Mouse (Mus musculus): ENCODE measurements at regions not wholly inside any gene's neighbourhood (a gene's known extent, or its start where the extent isn't known, plus 50 kb on each side); places are given as distances from the start of the nearest gene placed in this dataset.

GRCm38 (mm10) chr15:32012044-32012443 lies 165.0 kb upstream of the Tas2r119 start:
- Histone ChIP-seq H3K4me1 (ENCODE audit: control insufficient read depth, insufficient read depth, low read length) (no peaks in the 10 kb centered on the region), H3K36me3 (ENCODE audit: control insufficient read depth, insufficient read depth, low read length) (no peaks in the 10 kb centered on the region), H3K27me3 (ENCODE audit: control insufficient read depth, insufficient read depth, low read length) (no peaks in the 10 kb centered on the region), H3K9me3 (ENCODE audit: control insufficient read depth, low read length) (no peaks in the 10 kb centered on the region), H3K27ac (ENCODE audit: low read depth, low read length) (no peak overlapping the region), H3K4me2 (no peak overlapping the region), H3K9ac (ENCODE audit: low read length) (no peak overlapping the region), H3K4me3 (ENCODE audit: low read depth, low read length) (no peak overlapping the region)
- no peak for ATAC-seq (ENCODE audit: low FRiP score)
- 66% methylated on average over 2 of the region's 2 CpGs for WGBS
- DNase-seq (ENCODE audit: low spot score, missing footprints), result no peak

- no peak for ATAC-seq (ENCODE audit: low FRiP score)
These were observed 164.3 kb upstream of the Tas2r119 start for GRCm38 (mm10) chr15:32012838-32013237.

GRCm38 (mm10) chr15:32015169-32015568 lies 161.9 kb upstream of the Tas2r119 start:
- WGBS, result 85% methylated on average over 4 of the region's 4 CpGs
- H3K9me3 ChIP-seq (ENCODE audit: control insufficient read depth, low read length), result no peaks in the 10 kb centered on the region
- no peak for ATAC-seq (ENCODE audit: low FRiP score)

More at GRCm38 (mm10) chr15:32012838-32013237, 164.3 kb upstream of the Tas2r119 start:
- no peaks in the 10 kb centered on the region for H3K4me1 ChIP-seq (ENCODE audit: control insufficient read depth, insufficient read depth, low read length)
- no peak overlapping the region for H3K4me3 ChIP-seq (ENCODE audit: low read depth, low read length)
- no peaks in the 10 kb centered on the region for H3K9me3 ChIP-seq (ENCODE audit: control insufficient read depth, low read length)
- H3K27ac ChIP-seq (ENCODE audit: low read depth, low read length), result no peak overlapping the region
- H3K9ac ChIP-seq (ENCODE audit: low read length), result no peak overlapping the region
- no peaks in the 10 kb centered on the region for H3K36me3 ChIP-seq (ENCODE audit: control insufficient read depth, insufficient read depth, low read length)
- no peak overlapping the region for H3K4me2 ChIP-seq
- no peaks in the 10 kb centered on the region for H3K27me3 ChIP-seq (ENCODE audit: control insufficient read depth, insufficient read depth, low read length)
- 79% methylated on average over 5 of the region's 5 CpGs for WGBS
- DNase-seq (ENCODE audit: low spot score, missing footprints), result no peak

GRCm38 (mm10) chr15:32020323-32021008 lies 156.6 kb upstream of the Tas2r119 start:
- Histone ChIP-seq H3K4me2 (no peak overlapping the region), H3K9me3 (ENCODE audit: control insufficient read depth, low read length) (no peaks in the 10 kb centered on the region), H3K27ac (ENCODE audit: low read depth, low read length) (no peak overlapping the region), H3K27me3 (ENCODE audit: control insufficient read depth, insufficient read depth, low read length) (no peaks in the 10 kb centered on the region), H3K9ac (ENCODE audit: low read length) (no peak overlapping the region), H3K36me3 (ENCODE audit: control insufficient read depth, insufficient read depth, low read length) (no peaks in the 10 kb centered on the region), H3K4me3 (ENCODE audit: low read depth, low read length) (no peak overlapping the region), H3K4me1 (ENCODE audit: control insufficient read depth, insufficient read depth, low read length) (no peaks in the 10 kb centered on the region)
- no peak for ATAC-seq (ENCODE audit: low FRiP score)
- 64% methylated on average over 6 of the region's 6 CpGs for WGBS
- no peak for DNase-seq (ENCODE audit: low spot score, missing footprints)

More at GRCm38 (mm10) chr15:32015169-32015568, 161.9 kb upstream of the Tas2r119 start:
- Histone ChIP-seq H3K4me3 (ENCODE audit: low read depth, low read length) (no peak overlapping the region), H3K36me3 (ENCODE audit: control insufficient read depth, insufficient read depth, low read length) (no peaks in the 10 kb centered on the region), H3K27me3 (ENCODE audit: control insufficient read depth, insufficient read depth, low read length) (no peaks in the 10 kb centered on the region), H3K27ac (ENCODE audit: low read depth, low read length) (no peak overlapping the region), H3K4me1 (ENCODE audit: control insufficient read depth, insufficient read depth, low read length) (no peaks in the 10 kb centered on the region), H3K9ac (ENCODE audit: low read length) (no peak overlapping the region), H3K4me2 (no peak overlapping the region)
- no peak for DNase-seq (ENCODE audit: low spot score, missing footprints)

GRCm38 (mm10) chr15:32021009-32021602 lies 156.0 kb upstream of the Tas2r119 start:
- ATAC-seq (ENCODE audit: low FRiP score) (no peak), DNase-seq (ENCODE audit: low spot score, missing footprints) (no peak)
- no peaks in the 10 kb centered on the region for H3K27me3 ChIP-seq (ENCODE audit: control insufficient read depth, insufficient read depth, low read length)
- 82% methylated on average over 5 of the region's 5 CpGs for WGBS
- H3K9me3 ChIP-seq (ENCODE audit: control insufficient read depth, low read length), result no peaks in the 10 kb centered on the region
- H3K4me3 ChIP-seq (ENCODE audit: low read depth, low read length), result no peak overlapping the region
- H3K4me1 ChIP-seq (ENCODE audit: control insufficient read depth, insufficient read depth, low read length), result no peaks in the 10 kb centered on the region
- H3K27ac ChIP-seq (ENCODE audit: low read depth, low read length), result no peak overlapping the region
- no peak overlapping the region for H3K4me2 ChIP-seq
- no peaks in the 10 kb centered on the region for H3K36me3 ChIP-seq (ENCODE audit: control insufficient read depth, insufficient read depth, low read length)
- no peak overlapping the region for H3K9ac ChIP-seq (ENCODE audit: low read length)

- Histone ChIP-seq H3K27me3 (ENCODE audit: control insufficient read depth, insufficient read depth, low read length) (no peaks in the 10 kb centered on the region), H3K4me1 (ENCODE audit: control insufficient read depth, insufficient read depth, low read length) (no peaks in the 10 kb centered on the region), H3K4me3 (ENCODE audit: low read depth, low read length) (no peak overlapping the region), H3K36me3 (ENCODE audit: control insufficient read depth, insufficient read depth, low read length) (no peaks in the 10 kb centered on the region), H3K4me2 (no peak overlapping the region), H3K9me3 (ENCODE audit: control insufficient read depth, low read length) (no peaks in the 10 kb centered on the region), H3K27ac (ENCODE audit: low read depth, low read length) (no peak overlapping the region), H3K9ac (ENCODE audit: low read length) (no peak overlapping the region)
- 92% methylated on average over 1 of the region's 1 CpGs for WGBS
- ATAC-seq (ENCODE audit: low FRiP score), result no peak
- peak; percentile 59 for DNase-seq (ENCODE audit: low spot score, missing footprints)
These were observed 143.0 kb upstream of the Tas2r119 start for GRCm38 (mm10) chr15:32034091-32034490.

- H3K4me2 ChIP-seq, result no peak overlapping the region
- H3K9ac ChIP-seq (ENCODE audit: low read length), result no peak overlapping the region
- H3K4me1 ChIP-seq (ENCODE audit: control insufficient read depth, insufficient read depth, low read length), result no peaks in the 10 kb centered on the region
- no peaks in the 10 kb centered on the region for H3K36me3 ChIP-seq (ENCODE audit: control insufficient read depth, insufficient read depth, low read length)
- H3K4me3 ChIP-seq (ENCODE audit: low read depth, low read length), result no peak overlapping the region
- no peak overlapping the region for H3K27ac ChIP-seq (ENCODE audit: low read depth, low read length)
- H3K27me3 ChIP-seq (ENCODE audit: control insufficient read depth, insufficient read depth, low read length), result no peaks in the 10 kb centered on the region
- H3K9me3 ChIP-seq (ENCODE audit: control insufficient read depth, low read length), result no peaks in the 10 kb centered on the region
- peak; percentile 38; the same call in 1 of the 2 replicates for ATAC-seq (ENCODE audit: low FRiP score)
- no peak for DNase-seq (ENCODE audit: low spot score, missing footprints)
- 46% methylated on average over 7 of the region's 7 CpGs for WGBS
These were observed 142.3 kb upstream of the Tas2r119 start for GRCm38 (mm10) chr15:32034790-32035189.

GRCm38 (mm10) chr15:32041764-32042163 lies 135.3 kb upstream of the Tas2r119 start:
- H3K27me3 ChIP-seq (ENCODE audit: control insufficient read depth, insufficient read depth, low read length), result no peaks in the 10 kb centered on the region
- H3K36me3 ChIP-seq (ENCODE audit: control insufficient read depth, insufficient read depth, low read length), result no peaks in the 10 kb centered on the region
- H3K4me1 ChIP-seq (ENCODE audit: control insufficient read depth, insufficient read depth, low read length), result no peaks in the 10 kb centered on the region
- no peak overlapping the region for H3K27ac ChIP-seq (ENCODE audit: low read depth, low read length)
- WGBS, result 82% methylated on average over 6 of the region's 6 CpGs
- H3K4me3 ChIP-seq (ENCODE audit: low read depth, low read length), result no peak overlapping the region
- no peak for ATAC-seq (ENCODE audit: low FRiP score)
- no peak for DNase-seq (ENCODE audit: low spot score, missing footprints)
- no peaks in the 10 kb centered on the region for H3K9me3 ChIP-seq (ENCODE audit: control insufficient read depth, low read length)
- H3K9ac ChIP-seq (ENCODE audit: low read length), result no peak overlapping the region
- no peak overlapping the region for H3K4me2 ChIP-seq

- no peak for DNase-seq (ENCODE audit: low spot score, missing footprints)
- Histone ChIP-seq H3K27me3 (ENCODE audit: control insufficient read depth, insufficient read depth, low read length) (no peaks in the 10 kb centered on the region), H3K36me3 (ENCODE audit: control insufficient read depth, insufficient read depth, low read length) (no peaks in the 10 kb centered on the region), H3K4me3 (ENCODE audit: low read depth, low read length) (no peak overlapping the region), H3K27ac (ENCODE audit: low read depth, low read length) (no peak overlapping the region), H3K9ac (ENCODE audit: low read length) (no peak overlapping the region), H3K4me1 (ENCODE audit: control insufficient read depth, insufficient read depth, low read length) (no peaks in the 10 kb centered on the region), H3K9me3 (ENCODE audit: control insufficient read depth, low read length) (no peaks in the 10 kb centered on the region), H3K4me2 (no peak overlapping the region)
- ATAC-seq (ENCODE audit: low FRiP score), result no peak
- 71% methylated on average over 4 of the region's 4 CpGs for WGBS
These were observed 134.9 kb upstream of the Tas2r119 start for GRCm38 (mm10) chr15:32042173-32042572.

Measured in midbrain, embryonic 11.5 days (tissue).